Mouse (Mus musculus): Measurements from ENCODE around the gene Nol3.

Gene Nol3

GRCm38 (mm10) chr8:105310118-105310517 lies 34.2 kb downstream of the Nol3 start:
- no peak for DNase-seq

- no peak for DNase-seq
Measured at GRCm38 (mm10) chr8:105311718-105312117, 35.8 kb downstream of the Nol3 start.

GRCm38 (mm10) chr8:105312891-105313481 lies 37.0 kb downstream of the Nol3 start:
- no peak for DNase-seq

- DNase-seq, result no peak
Measured at GRCm38 (mm10) chr8:105313622-105314402, 37.9 kb downstream of the Nol3 start.

GRCm38 (mm10) chr8:105315073-105315769 lies 39.3 kb downstream of the Nol3 start:
- DNase-seq, result no peak

GRCm38 (mm10) chr8:105317941-105318340 lies 42.0 kb downstream of the Nol3 start:
- no peak for DNase-seq

GRCm38 (mm10) chr8:105318662-105319190 lies 42.8 kb downstream of the Nol3 start:
- DNase-seq, result no peak

- DNase-seq, result no peak
Measured at GRCm38 (mm10) chr8:105323183-105323582, 47.2 kb downstream of the Nol3 start.

- DNase-seq, result peak; percentile 42
Measured at GRCm38 (mm10) chr8:105325641-105326093, 49.7 kb downstream of the Nol3 start.

GRCm38 (mm10) chr8:105326141-105326672 lies 50.3 kb downstream of the Nol3 start, which contains the start of the genes Lrrc29 and Tmem208:
Gene Lrrc29 (minus strand): TSS chr8:105326278.
Gene Tmem208 (plus strand): TSS chr8:105326354.
- peak; percentile 98 for DNase-seq

GRCm38 (mm10) chr8:105326968-105327367 lies 51.0 kb downstream of the Nol3 start:
- no peak for DNase-seq

- DNase-seq, result no peak
Measured at GRCm38 (mm10) chr8:105330325-105330724, 54.4 kb downstream of the Nol3 start.

GRCm38 (mm10) chr8:105331469-105331868 lies 55.5 kb downstream of the Nol3 start:
- no peak for DNase-seq
